15 mouse cellular contexts compared by ENCODE assay signal in genomic region chr3:135556851-135557662, GRCm38 (mm10).
DNase-seq lines count a peak whose midpoint lies in the region; ATAC-seq lines count a peak whose summit lies in the region.
"Had no signal": no experiment of that assay in that cellular context is flagged by ENCODE, and none has a peak within 500 bp of the region (broad histone marks: within the 10 kb centered on the region; RNA-seq: fewer than 3 reads in every experiment).

No protein-coding gene starts in this region.

- peak; percentile 18 to 34 for DNase-seq in frontal cortex, postnatal 36 days (ENCODE audit: low spot score in 2 of 2)
- DNase-seq in frontal cortex, postnatal 25 days (ENCODE audit: low spot score in 2 of 2) = no peak
- DNase-seq in right cerebral cortex, adult 18-20 months = peak; percentile 37
- DNase-seq in right cerebral cortex, postnatal 4 days = no peak
- peak; percentile 21 for DNase-seq in layer of hippocampus, adult 9-11 months
- no peak for DNase-seq in cerebellum, postnatal 14 days
- DNase-seq: adrenal gland, postnatal 36 days; cerebellum, adult 11 months; gastrocnemius, postnatal 10 days; kidney, postnatal 14 days; liver, embryonic 13.5 days; lung, postnatal 10 days; thymus, postnatal 4 days had no signal

- ATAC-seq in erythroid progenitor cell, adult 5-6 weeks (replicated peaks; ENCODE audit: low FRiP score, poor library complexity, severe bottlenecking) = no peak
- ATAC-seq: intestine, postnatal 0 days had no signal

Comparison
In these comparisons a context has a peak if more than half of its experiments do, and no peak if none do; other contexts are left out.
1. DNase-seq: peak in frontal cortex, postnatal 36 days (2 of 2), right cerebral cortex, adult 18-20 months (single experiment) and layer of hippocampus, adult 9-11 months (single experiment); none in frontal cortex, postnatal 25 days (0 of 2), right cerebral cortex, postnatal 4 days (single experiment) and cerebellum, postnatal 14 days (0 of 2).